Mouse (Mus musculus): ENCODE measurements around the gene Ric1. TPM values are rescaled to one million over a fixed set of nuclear protein-coding genes. Genes with fewer than 3 reads are reported as not detected.
"Not testable (repeated sequence)": the region's sequence is repeated elsewhere in the genome, so short reads cannot be mapped to it uniquely, and the experiment has no call there.

The Ric1 gene
- total and polyA plus RNA-seq, 3 experiments, result 13.5 to 59.1 (median 50.5) TPM

- no peak for DNase-seq (ENCODE audit: low spot score)
- ATAC-seq (ENCODE audit: extremely low read depth, insufficient number of reproducible peaks, low FRiP score, poor library complexity, severe bottlenecking), result no peak
Observed at GRCm38 (mm10) chr19:29550618-29551017, 28.5 kb downstream of the Ric1 start.

DNA sequence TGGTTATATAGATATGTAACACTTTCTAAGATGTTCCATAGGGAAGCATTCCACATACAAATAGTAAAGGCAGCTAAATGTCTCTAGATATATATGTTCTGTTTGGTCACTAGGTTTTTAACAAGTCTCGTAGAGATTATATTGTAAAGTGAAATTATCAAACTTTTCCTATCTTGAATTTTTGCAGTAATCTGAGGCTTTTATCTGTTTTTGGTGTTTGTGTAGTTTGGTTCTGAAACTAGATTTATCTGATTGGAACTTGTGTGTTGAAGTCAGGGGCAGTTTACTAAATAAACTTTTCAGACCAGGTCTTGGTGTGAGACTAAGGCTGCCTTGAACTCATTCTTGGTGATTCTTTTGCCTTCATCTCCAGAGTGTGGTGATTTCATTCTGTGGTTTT lies 29.0 kb downstream of the Ric1 start:
- ATAC-seq (ENCODE audit: extremely low read depth, insufficient number of reproducible peaks, low FRiP score, poor library complexity, severe bottlenecking) (no peak), DNase-seq (ENCODE audit: low spot score) (no peak)
- Histone ChIP-seq H3K4me1 (ENCODE audit: insufficient read depth, low read depth, low read length) (peaks cover 10% of the 10 kb centered on the region), H3K27me3 (ENCODE audit: insufficient read depth, low read length) (no peaks in the 10 kb centered on the region), H3K9me3 (replicated peaks) (no peaks in the 10 kb centered on the region), H3K36me3 (replicated peaks) (peaks cover 7% of the 10 kb centered on the region), H3K4me3 (ENCODE audit: low read depth, low read length) (no peak overlapping the region)
- no peak for TF ChIP-seq TAL1 (conservative IDR thresholded peaks at IDR 0.05; ENCODE audit: low read depth, low read length)
- TF ChIP-seq GATA1 (IDR thresholded peaks at IDR 0.05; ENCODE audit: borderline replicate concordance, low read length), result no peak
- TF ChIP-seq GATA2 (IDR thresholded peaks at IDR 0.05; ENCODE audit: borderline replicate concordance, low read depth, low read length), result no peak
- TF ChIP-seq POLR2AphosphoS5 (IDR thresholded peaks at IDR 0.05; ENCODE audit: insufficient replicate concordance, low read depth, low read length), result no peak
- no peak for TF ChIP-seq CTCF (IDR thresholded peaks at IDR 0.05; ENCODE audit: low read depth, low read length)

More at GRCm38 (mm10) chr19:29550618-29551017, 28.5 kb downstream of the Ric1 start:
- Histone ChIP-seq H3K4me3 (ENCODE audit: low read depth, low read length) (no peak overlapping the region), H3K4me1 (ENCODE audit: insufficient read depth, low read depth, low read length) (peaks cover 10% of the 10 kb centered on the region), H3K36me3 (replicated peaks) (peaks cover 7% of the 10 kb centered on the region), H3K27me3 (ENCODE audit: insufficient read depth, low read length) (no peaks in the 10 kb centered on the region), H3K9me3 (replicated peaks) (no peaks in the 10 kb centered on the region)
- TF ChIP-seq GATA2 (IDR thresholded peaks at IDR 0.05; ENCODE audit: borderline replicate concordance, low read depth, low read length), result no peak
- TF ChIP-seq CTCF (IDR thresholded peaks at IDR 0.05; ENCODE audit: low read depth, low read length), result no peak
- TF ChIP-seq POLR2AphosphoS5 (IDR thresholded peaks at IDR 0.05; ENCODE audit: insufficient replicate concordance, low read depth, low read length), result no peak
- TF ChIP-seq TAL1 (conservative IDR thresholded peaks at IDR 0.05; ENCODE audit: low read depth, low read length), result no peak
- TF ChIP-seq GATA1 (IDR thresholded peaks at IDR 0.05; ENCODE audit: borderline replicate concordance, low read length), result no peak

DNA sequence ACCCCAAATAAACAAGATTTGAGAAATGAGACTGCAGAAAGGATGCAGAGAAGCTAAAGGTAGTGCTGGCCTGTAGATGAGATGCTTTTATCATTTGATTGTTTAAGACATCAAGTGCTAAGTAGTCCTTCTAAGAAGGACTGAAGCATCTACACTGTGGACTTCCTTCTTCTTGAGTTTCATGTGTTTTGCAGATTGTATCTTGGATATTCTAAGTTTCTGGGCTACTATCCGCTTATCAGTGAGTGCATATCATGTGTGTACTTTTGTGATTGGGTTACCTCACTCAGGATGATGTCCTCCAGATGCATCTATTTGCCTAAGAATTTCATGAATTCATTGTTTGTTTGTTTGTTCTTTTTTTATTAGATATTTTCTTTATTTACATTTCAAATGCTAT lies 29.9 kb downstream of the Ric1 start:
- H3K27me3 ChIP-seq (ENCODE audit: insufficient read depth, low read length); H3K9me3 ChIP-seq (replicated peaks); DNase-seq (ENCODE audit: low spot score); H3K36me3 ChIP-seq (replicated peaks); H3K4me3 ChIP-seq (ENCODE audit: low read depth, low read length); ATAC-seq (ENCODE audit: extremely low read depth, insufficient number of reproducible peaks, low FRiP score, poor library complexity, severe bottlenecking): not testable (repeated sequence)
- H3K4me1 ChIP-seq (ENCODE audit: insufficient read depth, low read depth, low read length), result peaks cover 10% of the 10 kb centered on the region

GRCm38 (mm10) chr19:29557171-29557845 lies 35.2 kb downstream of the Ric1 start:
- Histone ChIP-seq H3K36me3 (replicated peaks) (peaks cover 13% of the 10 kb centered on the region), H3K4me1 (ENCODE audit: insufficient read depth, low read depth, low read length) (peaks cover 12% of the 10 kb centered on the region; the same call in 1 of the 2 replicates)
- not testable (repeated sequence) for H3K4me3 ChIP-seq (ENCODE audit: low read depth, low read length); H3K27me3 ChIP-seq (ENCODE audit: insufficient read depth, low read length); H3K9me3 ChIP-seq (replicated peaks); ATAC-seq (ENCODE audit: extremely low read depth, insufficient number of reproducible peaks, low FRiP score, poor library complexity, severe bottlenecking); DNase-seq (ENCODE audit: low spot score)
- 0 out of 2 replicates have a peak, but pooled peaks have one; percentile 13 for TF ChIP-seq TAL1 (conservative IDR thresholded peaks at IDR 0.05; ENCODE audit: low read depth, low read length)

DNA sequence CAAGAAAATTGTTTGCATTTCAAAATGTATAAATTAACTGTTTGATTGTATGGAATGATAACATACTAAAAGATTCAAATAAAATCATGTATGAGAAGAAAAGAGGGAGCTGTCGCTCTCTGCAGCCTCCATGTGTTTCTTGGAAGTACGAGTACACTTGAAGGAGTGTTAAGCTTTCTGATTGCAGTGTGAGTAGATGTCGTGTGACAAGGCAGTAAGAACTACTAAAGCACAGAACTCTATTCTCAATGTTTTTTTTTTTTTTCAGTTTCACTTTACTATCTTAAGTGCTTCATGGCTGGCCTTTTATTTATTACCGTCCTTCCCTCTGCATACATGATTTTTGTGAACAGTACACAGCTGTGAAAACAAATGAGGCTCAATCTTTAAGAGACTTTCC lies 40.1 kb downstream of the Ric1 start:
- Histone ChIP-seq H3K36me3 (replicated peaks) (peaks cover 34% of the 10 kb centered on the region), H3K9me3 (replicated peaks) (no peaks in the 10 kb centered on the region), H3K4me3 (ENCODE audit: low read depth, low read length) (no peak overlapping the region), H3K4me1 (ENCODE audit: insufficient read depth, low read depth, low read length) (peaks cover 26% of the 10 kb centered on the region), H3K27me3 (ENCODE audit: insufficient read depth, low read length) (no peaks in the 10 kb centered on the region)
- no peak for TF ChIP-seq POLR2AphosphoS5 (IDR thresholded peaks at IDR 0.05; ENCODE audit: insufficient replicate concordance, low read depth, low read length)
- ATAC-seq (ENCODE audit: extremely low read depth, insufficient number of reproducible peaks, low FRiP score, poor library complexity, severe bottlenecking), result no peak
- no peak for DNase-seq (ENCODE audit: low spot score)

- Histone ChIP-seq H3K9me3 (replicated peaks) (no peaks in the 10 kb centered on the region), H3K4me1 (ENCODE audit: insufficient read depth, low read depth, low read length) (peaks cover 24% of the 10 kb centered on the region), H3K4me3 (ENCODE audit: low read depth, low read length) (no peak overlapping the region), H3K27me3 (ENCODE audit: insufficient read depth, low read length) (no peaks in the 10 kb centered on the region), H3K36me3 (replicated peaks) (peaks cover 36% of the 10 kb centered on the region)
- DNase-seq (ENCODE audit: low spot score), result no peak
- TF ChIP-seq POLR2AphosphoS5 (IDR thresholded peaks at IDR 0.05; ENCODE audit: insufficient replicate concordance, low read depth, low read length), result no peak
- TF ChIP-seq TAL1 (conservative IDR thresholded peaks at IDR 0.05; ENCODE audit: low read depth, low read length), result no peak
- TF ChIP-seq CTCF (IDR thresholded peaks at IDR 0.05; ENCODE audit: low read depth, low read length), result no peak
- TF ChIP-seq GATA1 (IDR thresholded peaks at IDR 0.05; ENCODE audit: borderline replicate concordance, low read length), result no peak
- no peak for TF ChIP-seq GATA2 (IDR thresholded peaks at IDR 0.05; ENCODE audit: borderline replicate concordance, low read depth, low read length)
- no peak for ATAC-seq (ENCODE audit: extremely low read depth, insufficient number of reproducible peaks, low FRiP score, poor library complexity, severe bottlenecking)
Observed at GRCm38 (mm10) chr19:29562603-29563002, 40.5 kb downstream of the Ric1 start.

DNA sequence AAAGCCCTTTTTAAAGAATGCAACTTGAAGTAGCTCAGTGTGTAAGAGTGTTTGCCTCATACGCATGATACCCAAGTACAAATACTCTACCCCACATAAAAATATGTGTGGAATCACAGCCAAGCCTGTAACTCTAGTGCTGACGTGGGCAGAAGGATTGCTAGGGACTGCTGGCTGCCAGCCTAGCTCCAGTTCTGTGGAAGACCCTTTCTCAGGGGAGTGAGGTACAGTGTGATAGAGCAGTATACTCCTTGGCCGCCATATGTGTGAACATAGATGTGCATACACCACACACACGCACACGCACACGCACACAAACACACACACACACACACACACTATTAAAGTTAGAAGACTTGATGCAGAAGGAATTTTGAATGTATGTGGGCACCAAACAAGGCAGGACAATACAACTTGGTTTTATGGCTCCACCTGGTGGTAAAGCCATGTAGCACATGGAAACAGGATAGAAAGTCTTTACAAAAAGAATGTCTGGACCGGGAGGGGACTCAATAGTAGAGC lies 41.2 kb downstream of the Ric1 start:
- ATAC-seq (ENCODE audit: extremely low read depth, insufficient number of reproducible peaks, low FRiP score, poor library complexity, severe bottlenecking) (no peak), DNase-seq (ENCODE audit: low spot score) (peak; percentile 6)
- TF ChIP-seq TAL1 (conservative IDR thresholded peaks at IDR 0.05; ENCODE audit: low read depth, low read length) (no peak), GATA1 (IDR thresholded peaks at IDR 0.05; ENCODE audit: borderline replicate concordance, low read length) (no peak), CTCF (IDR thresholded peaks at IDR 0.05; ENCODE audit: low read depth, low read length) (peak; percentile 77)
- Histone ChIP-seq H3K36me3 (replicated peaks) (peaks cover 40% of the 10 kb centered on the region), H3K4me3 (ENCODE audit: low read depth, low read length) (no peak overlapping the region), H3K4me1 (ENCODE audit: insufficient read depth, low read depth, low read length) (peaks cover 23% of the 10 kb centered on the region), H3K27me3 (ENCODE audit: insufficient read depth, low read length) (no peaks in the 10 kb centered on the region), H3K9me3 (replicated peaks) (no peaks in the 10 kb centered on the region)
